Mouse (Mus musculus): Measurements from ENCODE around the gene Tedc1. TPM values are rescaled to one million over a fixed set of nuclear protein-coding genes. Genes with fewer than 3 reads are reported as not detected.

Tedc1 gene
- polyA plus RNA-seq, 1 experiment, result 23.8 TPM

DNA sequence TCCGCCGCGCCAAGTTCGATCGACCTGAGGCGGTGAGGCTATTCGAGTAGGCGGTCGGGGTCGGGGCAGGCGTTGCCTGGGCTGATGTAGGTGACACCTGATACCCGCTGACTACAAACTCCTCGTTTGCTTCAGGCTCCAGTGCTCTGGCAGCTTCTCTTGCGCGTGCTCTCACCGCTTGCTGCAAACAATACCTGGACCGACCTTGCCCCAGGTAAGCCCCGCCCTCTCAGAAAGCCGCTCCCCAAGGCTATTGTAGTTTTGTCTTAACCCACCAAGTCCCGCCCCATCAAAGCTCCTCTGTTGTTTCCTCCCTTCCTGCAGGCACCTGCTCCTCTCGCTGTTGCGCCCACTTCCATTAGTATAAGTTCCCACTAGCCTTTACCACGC is 314 bp downstream of the Tedc1 start:
- peak overlapping the region; percentile 85 for H3ac ChIP-seq (ENCODE audit: control insufficient read depth, insufficient read length, low read depth)
- peak overlapping the region; percentile 72 for H3K4me3 ChIP-seq (ENCODE audit: insufficient read depth, poor library complexity, severe bottlenecking)
- peaks cover 15% of the 10 kb centered on the region for H3K36me3 ChIP-seq (ENCODE audit: control insufficient read depth, insufficient read depth)
- peaks cover 11% of the 10 kb centered on the region for H3K79me3 ChIP-seq (ENCODE audit: low read depth)
- no peaks in the 10 kb centered on the region for H3K27me3 ChIP-seq (ENCODE audit: control insufficient read depth, insufficient read depth, insufficient read length)
- peaks cover 41% of the 10 kb centered on the region for H3K79me2 ChIP-seq (ENCODE audit: control insufficient read depth, insufficient read depth)
- no peak for TF ChIP-seq USF1 (IDR thresholded peaks at IDR 0.05; ENCODE audit: low read depth)
- no peak for TF ChIP-seq FOSL1 (IDR thresholded peaks at IDR 0.05; ENCODE audit: insufficient read depth, low read length, poor library complexity, severe bottlenecking)
- no peak for TF ChIP-seq MAX (IDR thresholded peaks at IDR 0.05)
- no peak for TF ChIP-seq MYOD1 (IDR thresholded peaks at IDR 0.05; ENCODE audit: control insufficient read depth, insufficient read length, low read depth)
- no peak for TF ChIP-seq MYOG (IDR thresholded peaks at IDR 0.05; ENCODE audit: control insufficient read depth, extremely low read depth, insufficient read length)
- no peak for TF ChIP-seq CTCF (IDR thresholded peaks at IDR 0.05; ENCODE audit: control insufficient read depth, insufficient read depth, insufficient read length)
- TF ChIP-seq CEBPB (IDR thresholded peaks at IDR 0.05; ENCODE audit: low read depth), result no peak

DNA sequence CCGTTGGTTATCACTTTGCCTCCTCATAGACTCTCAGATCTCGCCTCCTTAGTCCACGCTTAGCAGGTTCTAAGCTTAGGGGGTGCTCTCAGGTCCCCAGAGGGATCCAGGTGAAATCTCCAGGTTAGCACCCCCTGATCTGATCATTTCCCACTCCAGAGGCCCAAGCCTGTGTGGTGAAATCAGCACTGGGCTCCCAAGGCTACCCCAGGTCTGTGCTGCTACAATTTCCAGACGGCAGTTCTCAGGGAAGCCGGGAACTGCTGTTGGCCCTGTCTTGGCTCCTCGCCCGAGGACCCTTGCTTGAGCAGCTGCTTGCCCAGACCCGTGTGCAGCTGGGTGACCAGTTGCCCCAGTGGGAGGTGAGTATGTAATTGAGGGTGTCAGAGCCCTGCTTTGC is 781 bp downstream of the Tedc1 start:
- TF ChIP-seq MYOD1 (IDR thresholded peaks at IDR 0.05; ENCODE audit: control insufficient read depth, insufficient read length, low read depth) (no peak), MYOG (IDR thresholded peaks at IDR 0.05; ENCODE audit: control insufficient read depth, extremely low read depth, insufficient read length) (no peak), CTCF (IDR thresholded peaks at IDR 0.05; ENCODE audit: control insufficient read depth, insufficient read depth, insufficient read length) (no peak), CEBPB (IDR thresholded peaks at IDR 0.05; ENCODE audit: low read depth) (no peak), MAX (IDR thresholded peaks at IDR 0.05) (no peak), FOSL1 (IDR thresholded peaks at IDR 0.05; ENCODE audit: insufficient read depth, low read length, poor library complexity, severe bottlenecking) (no peak), USF1 (IDR thresholded peaks at IDR 0.05; ENCODE audit: low read depth) (no peak)
- Histone ChIP-seq H3K79me3 (ENCODE audit: low read depth) (peaks cover 10% of the 10 kb centered on the region), H3K4me3 (ENCODE audit: insufficient read depth, poor library complexity, severe bottlenecking) (peak overlapping the region; percentile 72), H3K36me3 (ENCODE audit: control insufficient read depth, insufficient read depth) (peaks cover 15% of the 10 kb centered on the region), H3ac (ENCODE audit: control insufficient read depth, insufficient read length, low read depth) (peak overlapping the region; percentile 85), H3K79me2 (ENCODE audit: control insufficient read depth, insufficient read depth) (peaks cover 37% of the 10 kb centered on the region), H3K27me3 (ENCODE audit: control insufficient read depth, insufficient read depth, insufficient read length) (no peaks in the 10 kb centered on the region)

DNA sequence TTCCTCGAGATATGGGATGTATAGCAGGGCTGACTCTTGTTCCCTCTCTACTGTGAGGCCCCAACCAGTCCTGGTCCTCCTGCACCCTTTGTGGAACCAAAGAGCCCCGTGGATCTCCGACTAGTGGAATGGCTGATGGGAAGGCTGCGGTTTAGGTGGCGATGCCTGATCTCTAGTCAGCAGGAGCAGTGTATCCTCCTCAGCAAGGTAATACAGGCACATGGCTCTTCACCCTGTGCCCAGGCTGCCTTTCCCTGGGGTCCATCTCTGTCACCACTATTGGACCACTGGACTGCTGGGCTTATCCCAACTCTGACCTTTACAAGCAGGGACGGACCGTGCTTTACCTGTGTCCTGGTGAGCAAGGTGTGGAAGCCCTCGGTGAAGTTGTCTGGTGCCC is 1.3 kb downstream of the Tedc1 start:
- peaks cover 15% of the 10 kb centered on the region for H3K36me3 ChIP-seq (ENCODE audit: control insufficient read depth, insufficient read depth)
- H3K79me2 ChIP-seq (ENCODE audit: control insufficient read depth, insufficient read depth), result peaks cover 31% of the 10 kb centered on the region
- no peaks in the 10 kb centered on the region for H3K27me3 ChIP-seq (ENCODE audit: control insufficient read depth, insufficient read depth, insufficient read length)
- peaks cover 8% of the 10 kb centered on the region for H3K79me3 ChIP-seq (ENCODE audit: low read depth)
- H3K4me3 ChIP-seq (ENCODE audit: insufficient read depth, poor library complexity, severe bottlenecking), result no peak overlapping the region
- H3ac ChIP-seq (ENCODE audit: control insufficient read depth, insufficient read length, low read depth), result no peak overlapping the region
- TF ChIP-seq CEBPB (IDR thresholded peaks at IDR 0.05; ENCODE audit: low read depth), result no peak
- no peak for TF ChIP-seq CTCF (IDR thresholded peaks at IDR 0.05; ENCODE audit: control insufficient read depth, insufficient read depth, insufficient read length)
- no peak for TF ChIP-seq FOSL1 (IDR thresholded peaks at IDR 0.05; ENCODE audit: insufficient read depth, low read length, poor library complexity, severe bottlenecking)
- no peak for TF ChIP-seq MYOG (IDR thresholded peaks at IDR 0.05; ENCODE audit: control insufficient read depth, extremely low read depth, insufficient read length)
- TF ChIP-seq USF1 (IDR thresholded peaks at IDR 0.05; ENCODE audit: low read depth), result no peak
- TF ChIP-seq MYOD1 (IDR thresholded peaks at IDR 0.05; ENCODE audit: control insufficient read depth, insufficient read length, low read depth), result no peak
- TF ChIP-seq MAX (IDR thresholded peaks at IDR 0.05), result no peak

DNA sequence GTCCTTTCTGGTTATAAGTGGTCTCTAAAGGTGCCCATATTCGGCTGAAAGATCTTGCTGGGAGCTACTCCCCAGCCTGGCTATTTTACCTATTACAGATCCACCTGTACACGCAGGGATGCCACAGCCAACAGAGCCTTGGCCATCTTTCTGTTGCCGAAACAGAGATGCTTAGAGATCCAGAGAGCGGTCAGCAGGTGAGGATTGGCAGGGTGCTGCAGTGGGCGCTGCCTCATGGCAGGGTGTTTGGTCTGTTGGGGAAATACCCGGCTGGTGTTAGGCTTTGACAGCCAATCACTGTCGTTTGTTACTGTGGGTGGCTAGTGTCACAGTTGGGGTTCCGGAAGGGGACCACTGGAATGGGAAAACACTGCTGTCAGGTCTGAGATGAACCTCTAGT is 1.8 kb downstream of the Tedc1 start:
- no peak for TF ChIP-seq MYOD1 (IDR thresholded peaks at IDR 0.05; ENCODE audit: control insufficient read depth, insufficient read length, low read depth)
- TF ChIP-seq CEBPB (IDR thresholded peaks at IDR 0.05; ENCODE audit: low read depth), result no peak
- no peak for TF ChIP-seq CTCF (IDR thresholded peaks at IDR 0.05; ENCODE audit: control insufficient read depth, insufficient read depth, insufficient read length)
- TF ChIP-seq USF1 (IDR thresholded peaks at IDR 0.05; ENCODE audit: low read depth), result no peak
- no peak for TF ChIP-seq FOSL1 (IDR thresholded peaks at IDR 0.05; ENCODE audit: insufficient read depth, low read length, poor library complexity, severe bottlenecking)
- no peak for TF ChIP-seq MAX (IDR thresholded peaks at IDR 0.05)
- TF ChIP-seq MYOG (IDR thresholded peaks at IDR 0.05; ENCODE audit: control insufficient read depth, extremely low read depth, insufficient read length), result no peak
- Histone ChIP-seq H3K79me3 (ENCODE audit: low read depth) (peaks cover 5% of the 10 kb centered on the region), H3K79me2 (ENCODE audit: control insufficient read depth, insufficient read depth) (peaks cover 27% of the 10 kb centered on the region), H3K4me3 (ENCODE audit: insufficient read depth, poor library complexity, severe bottlenecking) (no peak overlapping the region), H3ac (ENCODE audit: control insufficient read depth, insufficient read length, low read depth) (no peak overlapping the region), H3K36me3 (ENCODE audit: control insufficient read depth, insufficient read depth) (peaks cover 17% of the 10 kb centered on the region), H3K27me3 (ENCODE audit: control insufficient read depth, insufficient read depth, insufficient read length) (no peaks in the 10 kb centered on the region)

DNA sequence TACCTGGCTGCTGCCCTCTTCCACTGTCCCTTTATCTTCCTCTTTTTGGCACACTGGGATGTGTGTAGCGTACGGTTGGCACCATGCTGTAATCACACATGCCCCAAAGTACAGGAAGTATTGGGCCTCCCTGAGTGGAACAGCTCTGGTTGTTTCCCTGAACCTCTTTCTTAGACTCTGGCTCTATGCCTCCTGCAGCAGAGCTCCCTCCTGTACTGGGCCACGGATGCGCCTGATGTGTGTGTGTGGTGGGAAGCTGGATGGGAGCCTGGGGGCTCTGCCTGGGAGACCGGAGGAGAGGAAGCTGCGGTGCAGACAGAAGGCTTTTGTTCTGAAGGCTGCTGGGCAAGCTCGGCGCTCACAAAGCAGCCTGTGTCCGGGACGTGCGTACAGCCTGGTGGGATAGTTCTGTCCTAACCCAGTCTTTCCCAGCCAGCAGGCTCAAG is 7.4 kb downstream of the Tedc1 start:
- H3K4me3 ChIP-seq (ENCODE audit: insufficient read depth, poor library complexity, severe bottlenecking), result no peak overlapping the region
- H3K36me3 ChIP-seq (ENCODE audit: control insufficient read depth, insufficient read depth), result peaks cover 14% of the 10 kb centered on the region
- no peaks in the 10 kb centered on the region for H3K79me3 ChIP-seq (ENCODE audit: low read depth)
- no peaks in the 10 kb centered on the region for H3K27me3 ChIP-seq (ENCODE audit: control insufficient read depth, insufficient read depth, insufficient read length)
- H3ac ChIP-seq (ENCODE audit: control insufficient read depth, insufficient read length, low read depth), result no peak overlapping the region
- no peaks in the 10 kb centered on the region for H3K79me2 ChIP-seq (ENCODE audit: control insufficient read depth, insufficient read depth)
- TF ChIP-seq USF1 (IDR thresholded peaks at IDR 0.05; ENCODE audit: low read depth), result no peak
- TF ChIP-seq MYOG (IDR thresholded peaks at IDR 0.05; ENCODE audit: control insufficient read depth, extremely low read depth, insufficient read length), result no peak
- no peak for TF ChIP-seq FOSL1 (IDR thresholded peaks at IDR 0.05; ENCODE audit: insufficient read depth, low read length, poor library complexity, severe bottlenecking)
- no peak for TF ChIP-seq CEBPB (IDR thresholded peaks at IDR 0.05; ENCODE audit: low read depth)
- no peak for TF ChIP-seq MAX (IDR thresholded peaks at IDR 0.05)
- TF ChIP-seq MYOD1 (IDR thresholded peaks at IDR 0.05; ENCODE audit: control insufficient read depth, insufficient read length, low read depth), result no peak
- no peak for TF ChIP-seq CTCF (IDR thresholded peaks at IDR 0.05; ENCODE audit: control insufficient read depth, insufficient read depth, insufficient read length)

Data from C2C12 (cell line).